Mouse (Mus musculus): ENCODE measurements around the gene Man1a. TPM values are rescaled to one million over a fixed set of nuclear protein-coding genes. Genes with fewer than 3 reads are reported as not detected.

Gene Man1a
- polyA plus RNA-seq, 1 experiment: 9.8 TPM

GRCm38 (mm10) chr10:53938199-53938598 lies 138.2 kb downstream of the Man1a start:
- Histone ChIP-seq H3K4me1 (ENCODE audit: control insufficient read depth, insufficient read depth, insufficient read length, low read length) (no peaks in the 10 kb centered on the region; the same call in 1 of the 2 replicates), H3K4me3 (ENCODE audit: insufficient read depth, low read depth, low read length) (no peak overlapping the region), H3K27ac (replicated peaks; ENCODE audit: low read depth, low read length) (no peak overlapping the region)

- no peak overlapping the region for H3K4me3 ChIP-seq (ENCODE audit: insufficient read depth, low read depth, low read length)
- H3K27ac ChIP-seq (replicated peaks; ENCODE audit: low read depth, low read length): no peak overlapping the region
- H3K4me1 ChIP-seq (ENCODE audit: control insufficient read depth, insufficient read depth, insufficient read length, low read length): no peaks in the 10 kb centered on the region; the same call in 1 of the 2 replicates
Observed at GRCm38 (mm10) chr10:53936078-53936477, 140.3 kb downstream of the Man1a start.

- Histone ChIP-seq H3K4me1 (ENCODE audit: control insufficient read depth, insufficient read depth, insufficient read length, low read length) (no peaks in the 10 kb centered on the region), H3K27ac (replicated peaks; ENCODE audit: low read depth, low read length) (no peak overlapping the region), H3K4me3 (ENCODE audit: insufficient read depth, low read depth, low read length) (no peak overlapping the region)
Observed at GRCm38 (mm10) chr10:53929722-53930500, 146.5 kb downstream of the Man1a start.

GRCm38 (mm10) chr10:53927904-53928303 lies 148.5 kb downstream of the Man1a start:
- Histone ChIP-seq H3K4me3 (ENCODE audit: insufficient read depth, low read depth, low read length) (no peak overlapping the region), H3K27ac (replicated peaks; ENCODE audit: low read depth, low read length) (peak overlapping the region; percentile 17; the same call in 1 of the 2 replicates), H3K4me1 (ENCODE audit: control insufficient read depth, insufficient read depth, insufficient read length, low read length) (no peaks in the 10 kb centered on the region)

- H3K4me1 ChIP-seq (ENCODE audit: control insufficient read depth, insufficient read depth, insufficient read length, low read length): no peaks in the 10 kb centered on the region
- no peak overlapping the region for H3K27ac ChIP-seq (replicated peaks; ENCODE audit: low read depth, low read length)
- no peak overlapping the region for H3K4me3 ChIP-seq (ENCODE audit: insufficient read depth, low read depth, low read length)
Observed at GRCm38 (mm10) chr10:53925456-53925855, 151.0 kb downstream of the Man1a start.

GRCm38 (mm10) chr10:53922236-53922635 lies 154.2 kb downstream of the Man1a start:
- no peaks in the 10 kb centered on the region for H3K4me1 ChIP-seq (ENCODE audit: control insufficient read depth, insufficient read depth, insufficient read length, low read length)
- no peak overlapping the region for H3K27ac ChIP-seq (replicated peaks; ENCODE audit: low read depth, low read length)
- H3K4me3 ChIP-seq (ENCODE audit: insufficient read depth, low read depth, low read length): no peak overlapping the region

- Histone ChIP-seq H3K4me1 (ENCODE audit: control insufficient read depth, insufficient read depth, insufficient read length, low read length) (no peaks in the 10 kb centered on the region), H3K27ac (replicated peaks; ENCODE audit: low read depth, low read length) (no peak overlapping the region), H3K4me3 (ENCODE audit: insufficient read depth, low read depth, low read length) (no peak overlapping the region)
Observed at GRCm38 (mm10) chr10:53917517-53917916, 158.9 kb downstream of the Man1a start.

- Histone ChIP-seq H3K4me1 (ENCODE audit: control insufficient read depth, insufficient read depth, insufficient read length, low read length) (no peaks in the 10 kb centered on the region), H3K4me3 (ENCODE audit: insufficient read depth, low read depth, low read length) (no peak overlapping the region), H3K27ac (replicated peaks; ENCODE audit: low read depth, low read length) (no peak overlapping the region)
Observed at GRCm38 (mm10) chr10:53915719-53916118, 160.7 kb downstream of the Man1a start.

GRCm38 (mm10) chr10:53914974-53915609 lies 161.3 kb downstream of the Man1a start:
- no peak overlapping the region for H3K27ac ChIP-seq (replicated peaks; ENCODE audit: low read depth, low read length)
- no peak overlapping the region for H3K4me3 ChIP-seq (ENCODE audit: insufficient read depth, low read depth, low read length)
- H3K4me1 ChIP-seq (ENCODE audit: control insufficient read depth, insufficient read depth, insufficient read length, low read length): no peaks in the 10 kb centered on the region

GRCm38 (mm10) chr10:53913546-53914312 lies 162.7 kb downstream of the Man1a start:
- no peak overlapping the region for H3K4me3 ChIP-seq (ENCODE audit: insufficient read depth, low read depth, low read length)
- H3K27ac ChIP-seq (replicated peaks; ENCODE audit: low read depth, low read length): no peak overlapping the region
- H3K4me1 ChIP-seq (ENCODE audit: control insufficient read depth, insufficient read depth, insufficient read length, low read length): no peaks in the 10 kb centered on the region

- no peak overlapping the region for H3K27ac ChIP-seq (replicated peaks; ENCODE audit: low read depth, low read length)
- H3K4me3 ChIP-seq (ENCODE audit: insufficient read depth, low read depth, low read length): no peak overlapping the region
- no peaks in the 10 kb centered on the region for H3K4me1 ChIP-seq (ENCODE audit: control insufficient read depth, insufficient read depth, insufficient read length, low read length)
Observed at GRCm38 (mm10) chr10:53889512-53889911, 186.9 kb downstream of the Man1a start.

GRCm38 (mm10) chr10:53888382-53889110 lies 187.9 kb downstream of the Man1a start:
- H3K27ac ChIP-seq (replicated peaks; ENCODE audit: low read depth, low read length): no peak overlapping the region
- H3K4me3 ChIP-seq (ENCODE audit: insufficient read depth, low read depth, low read length): no peak overlapping the region
- no peaks in the 10 kb centered on the region for H3K4me1 ChIP-seq (ENCODE audit: control insufficient read depth, insufficient read depth, insufficient read length, low read length)

GRCm38 (mm10) chr10:53886475-53886874 lies 189.9 kb downstream of the Man1a start:
- no peaks in the 10 kb centered on the region for H3K4me1 ChIP-seq (ENCODE audit: control insufficient read depth, insufficient read depth, insufficient read length, low read length)
- no peak overlapping the region for H3K4me3 ChIP-seq (ENCODE audit: insufficient read depth, low read depth, low read length)
- no peak overlapping the region for H3K27ac ChIP-seq (replicated peaks; ENCODE audit: low read depth, low read length)

- Histone ChIP-seq H3K4me1 (ENCODE audit: control insufficient read depth, insufficient read depth, insufficient read length, low read length) (no peaks in the 10 kb centered on the region), H3K27ac (replicated peaks; ENCODE audit: low read depth, low read length) (no peak overlapping the region), H3K4me3 (ENCODE audit: insufficient read depth, low read depth, low read length) (no peak overlapping the region)
Observed at GRCm38 (mm10) chr10:53881310-53881709, 195.1 kb downstream of the Man1a start.

- H3K4me1 ChIP-seq (ENCODE audit: control insufficient read depth, insufficient read depth, insufficient read length, low read length): no peaks in the 10 kb centered on the region
- H3K27ac ChIP-seq (replicated peaks; ENCODE audit: low read depth, low read length): no peak overlapping the region
- no peak overlapping the region for H3K4me3 ChIP-seq (ENCODE audit: insufficient read depth, low read depth, low read length)
Observed at GRCm38 (mm10) chr10:53875896-53876295, 200.5 kb downstream of the Man1a start.
